8 mouse cellular contexts compared by ENCODE assay signal in the genomic region with DNA sequence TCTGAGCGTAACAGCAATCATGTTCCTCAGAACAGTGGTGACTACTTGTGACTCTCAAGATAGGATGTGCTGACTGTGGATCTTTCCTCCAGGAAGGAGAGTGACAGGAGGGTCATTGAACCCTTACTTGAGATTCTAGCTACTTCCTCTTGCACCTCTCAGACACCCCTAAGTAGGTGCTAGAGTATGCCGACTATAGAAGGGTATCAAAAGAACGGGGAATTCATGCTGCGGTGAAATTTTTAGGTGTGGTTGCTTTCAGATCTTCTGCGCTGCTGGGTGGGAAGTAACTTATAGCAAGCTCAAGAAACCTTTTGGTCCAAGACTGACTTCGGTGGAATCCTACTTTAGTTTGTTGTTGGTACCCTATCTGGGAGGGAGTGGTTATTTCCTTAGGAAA. TPM values are rescaled to one million over a fixed set of nuclear protein-coding genes. Genes with fewer than 3 reads are reported as not detected.
A peak's percentile ranks its signal among the peaks of the same experiment; 100 is the strongest.
DNase-seq lines count a peak whose midpoint lies in the region; ATAC-seq and TF ChIP-seq lines count a peak whose summit lies in the region.

No protein-coding gene starts in this region.

- no peak overlapping the region for H3K4me3 ChIP-seq in midbrain, embryonic 12.5 days
- H3K4me3 ChIP-seq in midbrain, postnatal 0 days (ENCODE audit: low read depth, low read length): no peak overlapping the region
- H3K4me3 ChIP-seq in embryonic fibroblast, embryonic 13.5 days (ENCODE audit: insufficient read depth, low read length): no peak overlapping the region
- H3K4me3 ChIP-seq in liver, embryonic 15.5 days (replicated peaks): peak overlapping the region; percentile 89
- no peak overlapping the region for H3K4me3 ChIP-seq in layer of hippocampus, adult 2 months

- peaks cover 15% of the 10 kb centered on the region; the same call in 1 of the 2 replicates for H3K4me1 ChIP-seq in midbrain, embryonic 12.5 days
- H3K4me1 ChIP-seq in midbrain, postnatal 0 days (ENCODE audit: insufficient read depth, low read length): no peaks in the 10 kb centered on the region
- H3K4me1 ChIP-seq in embryonic fibroblast, embryonic 13.5 days (ENCODE audit: control insufficient read depth, insufficient read depth, low read length): peaks cover 4% of the 10 kb centered on the region
- H3K4me1 ChIP-seq in liver, embryonic 15.5 days (replicated peaks): peaks cover 39% of the 10 kb centered on the region

- no peaks in the 10 kb centered on the region for H3K36me3 ChIP-seq in midbrain, embryonic 12.5 days
- no peaks in the 10 kb centered on the region for H3K36me3 ChIP-seq in midbrain, postnatal 0 days (ENCODE audit: insufficient read depth, low read length)
- H3K36me3 ChIP-seq in liver, embryonic 15.5 days (replicated peaks): peaks cover 8% of the 10 kb centered on the region; the same call in 1 of the 2 replicates

- H3K27me3 ChIP-seq in midbrain, embryonic 12.5 days: no peaks in the 10 kb centered on the region
- no peaks in the 10 kb centered on the region for H3K27me3 ChIP-seq in midbrain, postnatal 0 days (ENCODE audit: insufficient read depth, low read length)
- H3K27me3 ChIP-seq in liver, embryonic 15.5 days: no peaks in the 10 kb centered on the region

- WGBS in midbrain, embryonic 12.5 days: 92% methylated on average over 6 of the region's 6 CpGs
- 94% methylated on average over 6 of the region's 6 CpGs for WGBS in midbrain, postnatal 0 days
- WGBS in liver, embryonic 15.5 days (ENCODE audit: insufficient replicate concordance): 24% methylated on average over 6 of the region's 6 CpGs

- ATAC-seq in midbrain, embryonic 12.5 days (ENCODE audit: low FRiP score, low read depth): no peak
- no peak for ATAC-seq in midbrain, postnatal 0 days (ENCODE audit: low FRiP score)
- ATAC-seq in liver, embryonic 15.5 days (ENCODE audit: insufficient read depth): no peak
- ATAC-seq in granulocyte monocyte progenitor cell, adult 5-6 weeks (replicated peaks; ENCODE audit: poor library complexity, severe bottlenecking): no peak

- H3K9ac ChIP-seq in midbrain, embryonic 12.5 days (replicated peaks): peak overlapping the region; percentile 90; the same call in 1 of the 2 replicates
- H3K9ac ChIP-seq in midbrain, postnatal 0 days (replicated peaks; ENCODE audit: low read length, poor library complexity, severe bottlenecking): no peak overlapping the region
- peak overlapping the region; percentile 99 for H3K9ac ChIP-seq in liver, embryonic 15.5 days

- no peak for TF ChIP-seq CTCF in midbrain, postnatal 0 days (IDR thresholded peaks at IDR 0.05)
- no peak for TF ChIP-seq CTCF in embryonic fibroblast, embryonic 13.5 days (IDR thresholded peaks at IDR 0.05; ENCODE audit: borderline replicate concordance, insufficient read depth, low read length)
- TF ChIP-seq CTCF in layer of hippocampus, adult 2 months (conservative IDR thresholded peaks at IDR 0.05): no peak

- TF ChIP-seq POLR2A in embryonic fibroblast, embryonic 13.5 days (IDR thresholded peaks at IDR 0.05; ENCODE audit: low read depth, low read length): no peak

- H3K27ac ChIP-seq in midbrain, embryonic 12.5 days (replicated peaks): 0 out of 2 replicates have a peak overlapping the region, but pooled peaks have one; percentile 98
- H3K27ac ChIP-seq in midbrain, postnatal 0 days (ENCODE audit: low read depth, low read length): no peak overlapping the region
- peak overlapping the region; percentile 89 for H3K27ac ChIP-seq in embryonic fibroblast, embryonic 13.5 days (ENCODE audit: insufficient read depth, low read length)
- peak overlapping the region; percentile 100 for H3K27ac ChIP-seq in liver, embryonic 15.5 days (replicated peaks)
- H3K27ac ChIP-seq in layer of hippocampus, adult 2 months: no peak overlapping the region; the same call in 1 of the 2 replicates

- peak overlapping the region; percentile 66; the same call in 1 of the 2 replicates for H3K4me2 ChIP-seq in midbrain, embryonic 12.5 days (replicated peaks)
- no peak overlapping the region for H3K4me2 ChIP-seq in midbrain, postnatal 0 days (ENCODE audit: low read depth, low read length, poor library complexity, severe bottlenecking)
- peak overlapping the region; percentile 74 for H3K4me2 ChIP-seq in liver, embryonic 15.5 days

- H3K9me3 ChIP-seq in midbrain, embryonic 12.5 days: no peaks in the 10 kb centered on the region
- H3K9me3 ChIP-seq in midbrain, postnatal 0 days (ENCODE audit: low read length): no peaks in the 10 kb centered on the region
- H3K9me3 ChIP-seq in liver, embryonic 15.5 days (replicated peaks): no peaks in the 10 kb centered on the region

- DNase-seq in midbrain, postnatal 0 days (ENCODE audit: low spot score): no peak
- peak; percentile 74 for DNase-seq in thymus, postnatal 0 days (ENCODE audit: low spot score)
- no peak for DNase-seq in ovary, postnatal 14 days (ENCODE audit: low spot score)
- no peak for DNase-seq in layer of hippocampus, adult 2 months (ENCODE audit: low spot score in 2 of 2)

RNA-seq across cellular contexts. Expression of gene Cd47, which starts 53.9 kb away (rescaled TPM):
- 65.2 and 71.6 TPM in 2 replicates for polyA plus RNA-seq in midbrain, embryonic 12.5 days (2016; fragmentation: Nextera tagmentation; extraction: Ambion mirVana)
- total RNA-seq in midbrain, postnatal 0 days (2014; rRNA removed): 30.5 and 53.5 TPM in 2 replicates
- polyA plus RNA-seq in midbrain, postnatal 0 days (2015; fragmentation: Nextera tagmentation; extraction: Ambion mirVana): 163 and 185 TPM in 2 replicates
- 84.6 and 124 TPM in 2 replicates for polyA plus RNA-seq in embryonic fibroblast, embryonic 13.5 days (2011; ENCODE audit: insufficient read length, low read depth, missing spikeins)
- polyA plus RNA-seq in liver, embryonic 15.5 days (2015; fragmentation: Nextera tagmentation; extraction: Ambion mirVana): 266 and 301 TPM in 2 replicates
- 354 and 407 TPM in 2 replicates for polyA plus RNA-seq in thymus, postnatal 0 days (2015; fragmentation: Nextera tagmentation; extraction: Ambion mirVana)
- 334 and 345 TPM in 2 replicates for total RNA-seq in granulocyte monocyte progenitor cell, adult 5-6 weeks (2014; fragmentation: Nextera tagmentation)
- total RNA-seq in granulocyte monocyte progenitor cell, adult 5-6 weeks (2017): 258 and 269 TPM in 2 replicates
- total RNA-seq in layer of hippocampus, adult 2 months (2021): 100 to 1,000 TPM; 220 to 223 TPM

Comparison
In these comparisons a context has a peak if more than half of its experiments do, and no peak if none do; other contexts are left out.
1. H3K27ac ChIP-seq: peak in midbrain, embryonic 12.5 days (single experiment), embryonic fibroblast, embryonic 13.5 days (single experiment) and liver, embryonic 15.5 days (single experiment); none in midbrain, postnatal 0 days (single experiment) and layer of hippocampus, adult 2 months (single experiment).